Mouse (Mus musculus): Measurements from ENCODE around the gene Rbm47.

- TF ChIP-seq CTCF (IDR thresholded peaks at IDR 0.05; ENCODE audit: insufficient read depth, low read length) (no peak), POLR2A (IDR thresholded peaks at IDR 0.05; ENCODE audit: borderline replicate concordance, extremely low read depth, low read depth, low read length) (no peak)
Measured at GRCm38 (mm10) chr5:66135161-66135852, 37.6 kb downstream of the Rbm47 start.
